Mouse (Mus musculus) bone marrow macrophage, adult 2 months (primary cell): ENCODE measurements around the gene Gja8.

ENCODE experiments used
- CTCF ChIP-seq: IDR thresholded peaks from 2 replicates; pipeline ENCODE4 v1.5.1; 2012; ENCODE audit warnings: low read depth, mild to moderate bottlenecking, low read length, moderate library complexity
- POLR2A ChIP-seq: IDR thresholded peaks from 2 replicates; pipeline ENCODE4 v1.6.1; 2012; ENCODE audit warnings: mild to moderate bottlenecking, low read depth, low read length, borderline replicate concordance

DNA sequence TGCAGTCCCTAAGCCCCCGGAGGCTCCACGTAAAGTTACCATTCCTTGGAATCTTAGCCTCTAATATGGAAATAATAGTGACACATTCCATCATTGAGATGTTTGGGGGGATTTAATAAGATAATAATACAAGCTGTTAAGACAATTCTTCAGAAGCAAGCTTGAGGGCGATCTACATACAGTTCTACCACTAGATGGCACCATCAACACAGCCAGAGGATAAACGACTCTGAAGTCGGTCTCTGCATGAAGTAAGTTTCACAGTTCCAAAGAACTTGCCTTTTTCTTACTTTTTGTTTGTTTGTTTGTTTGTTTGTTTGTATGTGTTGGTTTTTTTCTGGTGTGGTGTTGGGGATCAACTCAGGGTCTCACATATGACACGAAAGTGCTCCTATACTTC, 10.4 kb upstream of the Gja8 start:
- TF ChIP-seq POLR2A (no peak), CTCF (no peak)
